Mouse (Mus musculus) bone marrow macrophage, adult 2 months (primary cell): Measurements from ENCODE around the gene Ttll9.

ENCODE experiments used
- CTCF ChIP-seq: IDR thresholded peaks from 2 replicates; pipeline ENCODE4 v1.5.1; 2012; ENCODE audit warnings: low read depth, mild to moderate bottlenecking, low read length, moderate library complexity
- POLR2A ChIP-seq: IDR thresholded peaks from 2 replicates; pipeline ENCODE4 v1.6.1; 2012; ENCODE audit warnings: mild to moderate bottlenecking, low read depth, low read length, borderline replicate concordance

GRCm38 (mm10) chr2:152941776-152942175, 20.5 kb upstream of the Ttll9 start:
- TF ChIP-seq CTCF (no peak), POLR2A (no peak)
